8 mouse cellular contexts compared by ENCODE assay signal in the genomic region with DNA sequence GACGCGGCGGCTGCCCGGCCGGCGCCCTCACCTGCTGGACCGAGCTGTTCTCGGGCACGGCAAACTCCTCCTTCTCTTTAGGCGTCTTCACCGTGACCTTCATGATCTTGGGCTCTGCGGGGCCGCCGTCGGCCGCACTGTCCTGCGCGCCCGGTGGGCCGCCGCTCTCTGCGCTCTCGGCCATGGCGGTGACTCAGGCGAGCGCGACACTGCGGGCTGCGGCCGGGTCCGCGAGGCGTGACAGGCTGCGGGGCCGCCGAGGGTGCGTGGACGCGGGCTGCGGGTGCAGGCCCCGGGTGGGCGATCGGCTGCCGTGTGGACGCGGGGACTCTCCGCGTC. TPM values are rescaled to one million over a fixed set of nuclear protein-coding genes. Genes with fewer than 3 reads are reported as not detected.
DNase-seq lines count a peak whose midpoint lies in the region; ATAC-seq and TF ChIP-seq lines count a peak whose summit lies in the region.

No protein-coding gene starts in this region.

- no peak for TF ChIP-seq CTCF in testis, adult 2 months (IDR thresholded peaks at IDR 0.05; ENCODE audit: control insufficient read depth, insufficient read depth, insufficient replicate concordance, low read depth, low read length)

- DNase-seq in frontal cortex, postnatal 25 days (ENCODE audit: low spot score in 2 of 2) = no peak
- DNase-seq in testis, postnatal 10 days (ENCODE audit: low spot score) = no peak
- no peak for DNase-seq in liver, embryonic 11.5 days (ENCODE audit: low spot score)
- no peak for DNase-seq in adrenal gland, adult (ENCODE audit: inconsistent age in 2 of 2, low spot score in 1 of 2)
- no peak for DNase-seq in left cerebral cortex, postnatal 10 days (ENCODE audit: extremely low spot score in 1 of 2, low spot score in 2 of 2)
- no peak for DNase-seq in layer of hippocampus, postnatal 25 days (ENCODE audit: extremely low spot score in 1 of 2, low spot score in 1 of 2)

- WGBS in liver, embryonic 11.5 days = under 1% methylated on average over 48 of the region's 48 CpGs

- H3K27ac ChIP-seq in testis, adult 2 months (ENCODE audit: control insufficient read depth, insufficient read depth, low read depth, low read length) = peak overlapping the region; percentile 95
- peak overlapping the region; percentile 89 for H3K27ac ChIP-seq in liver, embryonic 11.5 days (ENCODE audit: low read depth, low read length)

- intact Hi-C loops in left cerebral cortex, postnatal 10 days (cut with DNase I) = no loop called here

- H3K36me3 ChIP-seq in testis, adult 2 months (ENCODE audit: control insufficient read depth, insufficient read depth, low read length) = no peaks in the 10 kb centered on the region
- H3K36me3 ChIP-seq in liver, embryonic 11.5 days (ENCODE audit: control insufficient read depth, insufficient read depth, low read length) = no peaks in the 10 kb centered on the region

- H3K27me3 ChIP-seq in testis, adult 2 months (ENCODE audit: control insufficient read depth, insufficient read depth, low read length) = no peaks in the 10 kb centered on the region
- no peaks in the 10 kb centered on the region for H3K27me3 ChIP-seq in liver, embryonic 11.5 days (replicated peaks; ENCODE audit: control insufficient read depth, insufficient read depth, low read length)

- H3K9ac ChIP-seq in liver, embryonic 11.5 days (ENCODE audit: low read depth, low read length) = peak overlapping the region; percentile 98

- no peaks in the 10 kb centered on the region; the same call in 1 of the 2 replicates for H3K4me1 ChIP-seq in testis, adult 2 months (ENCODE audit: control insufficient read depth, insufficient read depth, low read length)
- peaks cover 20% of the 10 kb centered on the region for H3K4me1 ChIP-seq in liver, embryonic 11.5 days (replicated peaks; ENCODE audit: control insufficient read depth, insufficient read depth, low read length)

- H3K4me3 ChIP-seq in testis, adult 2 months (ENCODE audit: control insufficient read depth, low read depth, low read length) = peak overlapping the region; percentile 96
- H3K4me3 ChIP-seq in liver, embryonic 11.5 days (ENCODE audit: low read depth, low read length) = peak overlapping the region; percentile 99

- peak; percentile 48 for ATAC-seq in frontal cortex, adult (ENCODE audit: low TSS enrichment)
- ATAC-seq in liver, embryonic 11.5 days (replicated peaks; ENCODE audit: low FRiP score) = peak; percentile 72

- no peaks in the 10 kb centered on the region for H3K9me3 ChIP-seq in liver, embryonic 11.5 days (ENCODE audit: control insufficient read depth, low read length)

- no peak for TF ChIP-seq POLR2A in testis, adult 2 months (IDR thresholded peaks at IDR 0.05; ENCODE audit: control insufficient read depth, low read depth, low read length)

- H3K4me2 ChIP-seq in liver, embryonic 11.5 days = peak overlapping the region; percentile 85

RNA-seq across cellular contexts. Expression of a gene that starts 0.2 kb away (rescaled TPM):
- 95.2 and 117 TPM in 2 replicates for polyA plus RNA-seq in testis, adult 2 months (2012; rRNA removed)
- 95.5 and 103 TPM in 2 replicates for polyA plus RNA-seq in liver, embryonic 11.5 days (2014; fragmentation: Nextera tagmentation; extraction: Ambion mirVana)
- 100 to 1,000 TPM; 128 to 135 TPM for total RNA-seq in left cerebral cortex, postnatal 10 days (2021)
- 100 to 1,000 TPM; 136 to 145 TPM for total RNA-seq in layer of hippocampus, postnatal 25 days (2021)

RNA-seq across cellular contexts. Expression of a gene that starts 57.8 kb away (rescaled TPM):
- 6.0 and 6.7 TPM in 2 replicates for polyA plus RNA-seq in testis, adult 2 months (2012; rRNA removed)
- polyA plus RNA-seq in liver, embryonic 11.5 days (2014; fragmentation: Nextera tagmentation; extraction: Ambion mirVana) = 37.9 and 38.0 TPM in 2 replicates
- total RNA-seq in left cerebral cortex, postnatal 10 days (2021) = 10 to 100 TPM; 22.3 to 25.1 TPM
- total RNA-seq in layer of hippocampus, postnatal 25 days (2021) = 10 to 100 TPM; 26.3 to 28.2 TPM
